Mouse (Mus musculus): ENCODE data around the gene Arl4d. TPM values are rescaled to one million over a fixed set of nuclear protein-coding genes. Genes with fewer than 3 reads are reported as not detected.

Gene Arl4d
- total and polyA plus RNA-seq, 3 experiments = 0.59 to 1.2 (median 0.81) TPM

- no peaks in the 10 kb centered on the region for H3K79me2 ChIP-seq (replicated peaks; ENCODE audit: control insufficient read depth, extremely low read depth, insufficient read depth, poor library complexity, severe bottlenecking)
- H3K27me3 ChIP-seq (replicated peaks) = peaks cover 63% of the 10 kb centered on the region
- dilution Hi-C loops (cut with MboI; ENCODE audit: extremely low pct_ligation_motif_present, extremely low pct_unique_long_range_greater_than_20kb, low sequenced_read_pairs) (no loop called here), in situ Hi-C loops (cut with MboI; ENCODE audit: low pct_ligation_motif_present, low pct_unique_long_range_greater_than_20kb, low sequenced_read_pairs) (no loop called here)
- peak overlapping the region; percentile 43 to 55 (median 50) for H3K4me3 ChIP-seq (replicated peaks in 1 of 3; ENCODE audit: low read depth in 2 of 3, low read length in 2 of 3, poor library complexity in 1 of 3)
- peak overlapping the region; percentile 66 for H3K4me2 ChIP-seq (ENCODE audit: insufficient read depth, low read depth, poor library complexity, severe bottlenecking)
- H3K9me3 ChIP-seq (replicated peaks; ENCODE audit: low read length) = no peaks in the 10 kb centered on the region
- no peaks in the 10 kb centered on the region for H3K36me3 ChIP-seq (replicated peaks in 1 of 2; ENCODE audit: control insufficient read depth in 1 of 2, insufficient read depth in 1 of 2, low read length in 1 of 2)
- H3K27ac ChIP-seq (ENCODE audit: insufficient read depth, low read depth) = no peak overlapping the region
- DNase-seq (ENCODE audit: extremely low read depth) = no peak
- peak overlapping the region; percentile 55 for H3K9ac ChIP-seq (ENCODE audit: insufficient read depth, low read depth)
- H3K4me1 ChIP-seq (ENCODE audit: control insufficient read depth in 1 of 2, insufficient read depth in 2 of 2) = peaks cover 8 to 14% of the 10 kb centered on the region in 2 experiments; a peak in 3 of 4 replicates
- TF ChIP-seq USF2 (conservative IDR thresholded peaks at IDR 0.05; ENCODE audit: low read depth, low read length) = no peak
- no peak for TF ChIP-seq UBTF (IDR thresholded peaks at IDR 0.05; ENCODE audit: low read depth, low read length)
- TF ChIP-seq CHD2 (IDR thresholded peaks at IDR 0.05; ENCODE audit: low read length) = 0 out of 2 replicates have a peak, but pooled peaks have one; percentile 19
- TF ChIP-seq IRF4 (IDR thresholded peaks at IDR 0.05; ENCODE audit: low read depth, low read length) = no peak
Observed at GRCm38 (mm10) chr11:101665636-101665992, 273 bp downstream of the Arl4d start.

- peaks cover 8 to 14% of the 10 kb centered on the region in 2 experiments; a peak in 3 of 4 replicates for H3K4me1 ChIP-seq (ENCODE audit: control insufficient read depth in 1 of 2, insufficient read depth in 2 of 2)
- dilution Hi-C loops (cut with MboI; ENCODE audit: extremely low pct_ligation_motif_present, extremely low pct_unique_long_range_greater_than_20kb, low sequenced_read_pairs) = no loop called here
- no peaks in the 10 kb centered on the region for H3K9me3 ChIP-seq (replicated peaks; ENCODE audit: low read length)
- in situ Hi-C loops (cut with MboI; ENCODE audit: low pct_ligation_motif_present, low pct_unique_long_range_greater_than_20kb, low sequenced_read_pairs) = no loop called here
- H3K27ac ChIP-seq (ENCODE audit: insufficient read depth, low read depth) = no peak overlapping the region
- H3K27me3 ChIP-seq (replicated peaks) = peaks cover 69% of the 10 kb centered on the region
- DNase-seq (ENCODE audit: extremely low read depth) = no peak
- no peak overlapping the region for H3K4me3 ChIP-seq (replicated peaks in 1 of 3; ENCODE audit: low read depth in 2 of 3, low read length in 2 of 3, poor library complexity in 1 of 3)
- no peaks in the 10 kb centered on the region for H3K36me3 ChIP-seq (replicated peaks in 1 of 2; ENCODE audit: control insufficient read depth in 1 of 2, insufficient read depth in 1 of 2, low read length in 1 of 2)
- no peak for TF ChIP-seq MEF2A (IDR thresholded peaks at IDR 0.05; ENCODE audit: borderline replicate concordance, low read depth, low read length)
- TF ChIP-seq IRF4 (IDR thresholded peaks at IDR 0.05; ENCODE audit: low read depth, low read length) = no peak
- TF ChIP-seq MAX (IDR thresholded peaks at IDR 0.05; ENCODE audit: low read length) = no peak
- no peak for TF ChIP-seq ZKSCAN1 (IDR thresholded peaks at IDR 0.05; ENCODE audit: borderline replicate concordance, low read depth, low read length)
- TF ChIP-seq JUN (IDR thresholded peaks at IDR 0.05; ENCODE audit: insufficient read depth, low read depth, low read length) = no peak
- no peak for TF ChIP-seq NRF1 (IDR thresholded peaks at IDR 0.05; ENCODE audit: low read depth, low read length)
- TF ChIP-seq USF1 (IDR thresholded peaks at IDR 0.05; ENCODE audit: low read depth, low read length) = no peak
- TF ChIP-seq MYC (IDR thresholded peaks at IDR 0.05; ENCODE audit: low read depth, low read length) = no peak
- no peak for TF ChIP-seq ZMIZ1 (IDR thresholded peaks at IDR 0.05; ENCODE audit: low read depth, low read length)
- no peak for TF ChIP-seq ETS1 (conservative IDR thresholded peaks at IDR 0.05; ENCODE audit: low read depth, low read length)
- no peak for TF ChIP-seq TCF12 (IDR thresholded peaks at IDR 0.05; ENCODE audit: low read depth, low read length)
- TF ChIP-seq UBTF (IDR thresholded peaks at IDR 0.05; ENCODE audit: low read depth, low read length) = no peak
- TF ChIP-seq ELF1 (IDR thresholded peaks at IDR 0.05; ENCODE audit: low read depth, low read length) = no peak
- no peak for TF ChIP-seq NELFE (IDR thresholded peaks at IDR 0.05; ENCODE audit: low read depth, low read length)
- TF ChIP-seq CHD1 (IDR thresholded peaks at IDR 0.05; ENCODE audit: low read depth, low read length) = no peak
- no peak overlapping the region for H3K9ac ChIP-seq (ENCODE audit: insufficient read depth, low read depth)
- H3K79me2 ChIP-seq (replicated peaks; ENCODE audit: control insufficient read depth, extremely low read depth, insufficient read depth, poor library complexity, severe bottlenecking) = no peaks in the 10 kb centered on the region
- H3K4me2 ChIP-seq (ENCODE audit: insufficient read depth, low read depth, poor library complexity, severe bottlenecking) = no peak overlapping the region
Observed at GRCm38 (mm10) chr11:101666626-101667345, 1.4 kb downstream of the Arl4d start.

Data from CH12.LX (cell line).